Mouse (Mus musculus) limb, embryonic 14.5 days (tissue): ENCODE results near the gene Nup160. TPM values are rescaled to one million over a fixed set of nuclear protein-coding genes. Genes with fewer than 3 reads are reported as not detected.

Experiments
- ATAC-seq: fragments of 200-750 bp; cut with Nextera tagmentation; 2 replicates; pipeline ENCODE4 v1.8.0; 2017; ENCODE audit warnings: low read depth, moderate number of reproducible peaks, moderate TSS enrichment; ENCODE audit not compliant: low FRiP score
- DNase-seq: peaks from one replicate; pipeline ENCODE4 v3.0.0-alpha.2; 2015; ENCODE audit warnings: low spot score
- H3K27ac ChIP-seq: fragments of 300-500 bp; sonication (generic); replicated peaks from 2 replicates; pipeline ENCODE4 v1.5.1; 2014; ENCODE audit warnings: low read depth, mild to moderate bottlenecking, low read length, moderate library complexity, mixed read lengths
- H3K27me3 ChIP-seq: fragments of 300-500 bp; sonication (generic); 2 replicates; pipeline ENCODE4 v1.6.1; 2014; ENCODE audit warnings: low read length, mixed read lengths; ENCODE audit not compliant: control insufficient read depth, insufficient read depth
- H3K36me3 ChIP-seq: fragments of 300-500 bp; sonication (generic); 2 replicates; pipeline ENCODE4 v1.6.1; 2014; ENCODE audit warnings: mild to moderate bottlenecking, low read length, moderate library complexity, mixed read lengths; ENCODE audit not compliant: control insufficient read depth, insufficient read depth
- H3K4me1 ChIP-seq: fragments of 300-500 bp; sonication (generic); 2 replicates; pipeline ENCODE4 v1.6.1; 2014; ENCODE audit warnings: antibody characterized with exemption, low read length, mixed read lengths; ENCODE audit not compliant: control insufficient read depth, insufficient read depth
- H3K4me2 ChIP-seq: fragments of 300-500 bp; sonication (generic); replicated peaks from 2 replicates; pipeline ENCODE4 v1.6.1; 2014; ENCODE audit warnings: low read depth, mild to moderate bottlenecking, low read length, moderate library complexity; ENCODE audit not compliant: severe bottlenecking
- H3K4me3 ChIP-seq: fragments of 300-500 bp; sonication (generic); replicated peaks from 2 replicates; pipeline ENCODE4 v1.5.1; 2014; ENCODE audit warnings: low read length
- H3K9ac ChIP-seq: fragments of 300-500 bp; sonication (generic); 2 replicates; pipeline ENCODE4 v1.6.1; 2014; ENCODE audit warnings: mild to moderate bottlenecking, low read depth, low read length, moderate library complexity; ENCODE audit not compliant: severe bottlenecking
- H3K9me3 ChIP-seq: fragments of 300-500 bp; sonication (generic); 2 replicates; pipeline ENCODE4 v1.6.1; 2016; ENCODE audit warnings: low read length; ENCODE audit not compliant: control insufficient read depth
- POLR2A ChIP-seq: fragments of 200-500 bp; IDR thresholded peaks from 2 replicates; pipeline ENCODE4 v1.8.0; 2012; ENCODE audit warnings: inconsistent platforms, mild to moderate bottlenecking, moderate library complexity, borderline replicate concordance; ENCODE audit not compliant: insufficient read depth, insufficient read length; ENCODE audit errors: extremely low read depth
- WGBS: fragments of 180-500 bp; shearing (Covaris S2); extraction: QIAGEN DNeasy Blood & Tissue Kit; methylation state at CpG from one replicate; pipeline ENCODE4 v1.1.7; 2014; 5-methylcytosine and 5-hydroxymethylcytosine counted together
- polyA plus RNA-seq, 2 experiments: library from polyadenylated mRNA; depleted of rRNA in 1 of 2; stranded (reverse) in 1 of 2; unstranded in 1 of 2; fragments of >200 nt; fragmentation: Nextera tagmentation in 1 of 2; extraction: Ambion mirVana in 1 of 2; gene quantifications; 2 replicates each; pipeline versions ENCODE4 v1.2.1 to v1.2.3; 2012 to 2014

The Nup160 gene
- polyA plus RNA-seq, 2 experiments, result 29.9 to 42.0 TPM

- WGBS, result 82% methylated on average over 2 of the region's 2 CpGs
- no peak for DNase-seq
- H3K4me1 ChIP-seq, result no peaks in the 10 kb centered on the region
- peaks cover 80% of the 10 kb centered on the region for H3K36me3 ChIP-seq
- no peaks in the 10 kb centered on the region for H3K27me3 ChIP-seq
- no peak for ATAC-seq
- no peak overlapping the region for H3K4me2 ChIP-seq
- no peak overlapping the region for H3K4me3 ChIP-seq
- H3K9me3 ChIP-seq, result no peaks in the 10 kb centered on the region
- no peak for TF ChIP-seq POLR2A
- H3K27ac ChIP-seq, result no peak overlapping the region
- H3K9ac ChIP-seq, result no peak overlapping the region
These were observed 76.5 kb downstream of the Nup160 start for GRCm38 (mm10) chr2:90753565-90753964.

GRCm38 (mm10) chr2:90754188-90754587 is 77.2 kb downstream of the Nup160 start:
- no peak for ATAC-seq

GRCm38 (mm10) chr2:90765123-90765522 is 88.1 kb downstream of the Nup160 start:
- no peaks in the 10 kb centered on the region for H3K4me1 ChIP-seq
- H3K9me3 ChIP-seq, result no peaks in the 10 kb centered on the region
- H3K9ac ChIP-seq, result no peak overlapping the region
- no peaks in the 10 kb centered on the region for H3K27me3 ChIP-seq
- H3K4me3 ChIP-seq, result no peak overlapping the region
- H3K4me2 ChIP-seq, result no peak overlapping the region
- no peak for TF ChIP-seq POLR2A
- H3K27ac ChIP-seq, result no peak overlapping the region
- 91% methylated on average over 3 of the region's 3 CpGs for WGBS
- ATAC-seq (no peak), DNase-seq (no peak)
- peaks cover 91% of the 10 kb centered on the region for H3K36me3 ChIP-seq

More at GRCm38 (mm10) chr2:90754188-90754587, 77.2 kb downstream of the Nup160 start:
- no peaks in the 10 kb centered on the region for H3K27me3 ChIP-seq
- H3K9ac ChIP-seq, result no peak overlapping the region
- no peak for TF ChIP-seq POLR2A
- no peak overlapping the region for H3K4me2 ChIP-seq
- H3K9me3 ChIP-seq, result no peaks in the 10 kb centered on the region
- DNase-seq, result no peak
- no peak overlapping the region for H3K27ac ChIP-seq
- H3K36me3 ChIP-seq, result peaks cover 86% of the 10 kb centered on the region
- no peak overlapping the region for H3K4me3 ChIP-seq
- WGBS, result 95% methylated on average over 3 of the region's 3 CpGs
- H3K4me1 ChIP-seq, result no peaks in the 10 kb centered on the region

DNA sequence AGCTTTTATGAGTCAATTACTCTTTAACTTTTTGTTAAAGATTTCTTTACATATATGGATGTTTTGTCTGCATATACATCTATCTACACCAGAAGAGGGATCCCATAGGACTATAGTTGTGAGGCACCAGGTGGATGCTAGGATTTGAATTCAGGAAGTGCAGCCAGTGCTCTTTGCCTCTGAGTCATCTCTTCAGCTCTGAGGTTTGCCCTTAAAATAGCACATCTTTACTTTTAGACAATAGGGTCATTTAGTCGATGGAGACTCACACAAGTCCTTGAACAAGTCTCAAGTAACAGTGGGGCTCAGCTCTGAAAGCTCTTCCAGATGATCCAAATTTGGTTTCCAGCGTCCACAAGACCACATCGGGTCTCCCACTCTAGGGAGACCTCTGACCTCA is 104.3 kb downstream of the Nup160 start:
- Histone ChIP-seq H3K27ac (no peak overlapping the region), H3K27me3 (peaks cover 15% of the 10 kb centered on the region; the same call in 1 of the 2 replicates), H3K9me3 (no peaks in the 10 kb centered on the region), H3K4me2 (no peak overlapping the region), H3K4me1 (0 out of 2 replicates have a peak, but pooled peaks cover 11% of the 10 kb centered on the region), H3K9ac (no peak overlapping the region), H3K4me3 (no peak overlapping the region), H3K36me3 (peaks cover 43% of the 10 kb centered on the region)
- DNase-seq, result no peak
- ATAC-seq, result no peak
- 35% methylated on average over 3 of the region's 3 CpGs for WGBS
- no peak for TF ChIP-seq POLR2A

DNA sequence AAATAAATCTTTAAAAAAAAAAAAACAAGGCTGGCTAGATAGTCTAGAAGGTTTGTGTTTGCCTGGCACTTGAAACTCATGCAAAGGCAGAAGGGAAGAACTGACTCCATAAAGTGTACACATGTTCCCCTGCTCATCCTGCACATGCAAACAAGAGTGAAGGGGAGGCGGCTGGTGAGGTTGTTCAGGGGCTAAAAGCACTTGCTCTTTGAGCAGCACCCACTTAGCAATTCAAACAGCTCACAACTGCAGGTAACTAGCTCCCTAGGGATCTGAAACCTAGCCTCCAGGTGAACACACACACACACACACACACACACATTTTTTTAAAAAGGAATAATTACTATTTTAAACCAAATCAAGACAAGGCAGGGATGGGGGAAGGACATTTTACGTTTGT is 104.9 kb downstream of the Nup160 start:
- H3K4me3 ChIP-seq, result no peak overlapping the region
- no peak for TF ChIP-seq POLR2A
- peaks cover 15% of the 10 kb centered on the region; the same call in 1 of the 2 replicates for H3K27me3 ChIP-seq
- DNase-seq (no peak), ATAC-seq (no peak)
- H3K4me2 ChIP-seq, result peak overlapping the region; percentile 93; the same call in 1 of the 2 replicates
- peaks cover 37% of the 10 kb centered on the region for H3K36me3 ChIP-seq
- H3K9ac ChIP-seq, result no peak overlapping the region
- H3K27ac ChIP-seq, result no peak overlapping the region
- 0 out of 2 replicates have a peak, but pooled peaks cover 11% of the 10 kb centered on the region for H3K4me1 ChIP-seq
- WGBS, result 40% methylated on average over 2 of the region's 2 CpGs
- no peaks in the 10 kb centered on the region for H3K9me3 ChIP-seq
